Mouse (Mus musculus) MEL (cell line): ENCODE measurements around the gene Kremen2.

Experiments
- CTCF ChIP-seq, 3 experiments: IDR thresholded peaks in 2 of 3; conservative IDR thresholded peaks in 1 of 3; 2 replicates each; pipeline ENCODE4 v1.5.1; 2011 to 2012; ENCODE audit warnings: low read length in 3 of 3, low read depth in 2 of 3, mild to moderate bottlenecking in 2 of 3, improper control_type of control experiment in 1 of 3, inconsistent platforms in 1 of 3, mixed read lengths in 1 of 3, moderate library complexity in 1 of 3; ENCODE audit not compliant: control insufficient read depth in 1 of 3, insufficient read depth in 1 of 3, poor library complexity in 1 of 3, severe bottlenecking in 1 of 3
- MAX ChIP-seq: IDR thresholded peaks from 2 replicates; pipeline ENCODE4 v1.6.1; 2011; ENCODE audit warnings: low read length, improper control_type of control experiment
- TAL1 ChIP-seq: IDR thresholded peaks from 2 replicates; pipeline ENCODE4 v1.6.1; 2012; ENCODE audit warnings: mild to moderate bottlenecking, inconsistent platforms, low read length, moderate library complexity, mixed read lengths

- TF ChIP-seq MAX (no peak), TAL1 (no peak), CTCF (IDR thresholded peaks at IDR 0.05 in 2 of 3, conservative IDR thresholded peaks at IDR 0.05 in 1 of 3; ENCODE audit: control insufficient read depth in 1 of 3, insufficient read depth in 1 of 3, low read depth in 2 of 3, low read length in 3 of 3, poor library complexity in 1 of 3, severe bottlenecking in 1 of 3) (no peak)
Observed at GRCm38 (mm10) chr17:23741359-23742209, 4.0 kb downstream of the Kremen2 start.
